Mouse (Mus musculus) heart, postnatal 36 days (tissue): ENCODE results near the gene Ncoa3. TPM values are rescaled to one million over a fixed set of nuclear protein-coding genes. Genes with fewer than 3 reads are reported as not detected.
A peak's percentile ranks its signal among the peaks of the same experiment; 100 is the strongest.
"Not testable (repeated sequence)": the region's sequence is repeated elsewhere in the genome, so short reads cannot be mapped to it uniquely, and the experiment has no call there.

Experiments
- DNase-seq, 2 experiments: peaks; one replicate each; pipeline ENCODE4 v3.0.0; 2021 to 2022
- intact Hi-C: fragments of 180-260 bp; cut with DNase I; formaldehyde crosslinking; loops from one replicate; pipeline ENCODE4 v1.15.1; 2025
- total RNA-seq, 2 experiments: library from RNA; stranded (reverse); gene quantifications; 2 replicates each; pipeline ENCODE4 v1.2.3; 2021

Ncoa3 gene
- 10 to 100 TPM; 23.0 to 27.1 TPM for total RNA-seq

GRCm38 (mm10) chr2:165992270-165993172, at the start of gene Ncoa3:
Ncoa3 (plus strand) TSS chr2:165992636.
- DNase-seq = peak; percentile 91 to 93
- intact Hi-C loops = loop anchor here (2.0 to 5.0 kb wide), 2 partner anchors 38 to 795 kb away; no protein-coding TSS in a partner anchor

- intact Hi-C loops = no loop called here
- no peak for DNase-seq
Observed at GRCm38 (mm10) chr2:165943113-165943512, 49.3 kb upstream of the Ncoa3 start.

GRCm38 (mm10) chr2:165944576-165945351, 47.7 kb upstream of the Ncoa3 start:
- intact Hi-C loops = no loop called here
- DNase-seq = no peak

- intact Hi-C loops = no loop called here
Observed at GRCm38 (mm10) chr2:165946046-165946564, 46.3 kb upstream of the Ncoa3 start.

GRCm38 (mm10) chr2:165948007-165948406, 44.4 kb upstream of the Ncoa3 start:
- intact Hi-C loops = no loop called here
- DNase-seq = no peak

More at GRCm38 (mm10) chr2:165946046-165946564, 46.3 kb upstream of the Ncoa3 start:
- no peak for DNase-seq

- intact Hi-C loops = not testable (repeated sequence)
Observed at GRCm38 (mm10) chr2:165948785-165949184, 43.7 kb upstream of the Ncoa3 start.

GRCm38 (mm10) chr2:165949719-165950118, 42.7 kb upstream of the Ncoa3 start:
- DNase-seq = no peak
- intact Hi-C loops = no loop called here

More at GRCm38 (mm10) chr2:165948785-165949184, 43.7 kb upstream of the Ncoa3 start:
- DNase-seq = not testable (repeated sequence)

- DNase-seq = no peak
- intact Hi-C loops = no loop called here
Observed at GRCm38 (mm10) chr2:165951432-165952068, 40.9 kb upstream of the Ncoa3 start.

GRCm38 (mm10) chr2:165954872-165955271, 37.6 kb upstream of the Ncoa3 start:
- peak; percentile 50 to 56 for DNase-seq
- intact Hi-C loops = no loop called here

- DNase-seq = no peak
- intact Hi-C loops = no loop called here
Observed at GRCm38 (mm10) chr2:165955386-165955785, 37.0 kb upstream of the Ncoa3 start.

- intact Hi-C loops = no loop called here
Observed at GRCm38 (mm10) chr2:165956096-165956740, 36.2 kb upstream of the Ncoa3 start.

GRCm38 (mm10) chr2:165957257-165957828, 35.1 kb upstream of the Ncoa3 start:
- no peak for DNase-seq
- intact Hi-C loops = no loop called here

More at GRCm38 (mm10) chr2:165956096-165956740, 36.2 kb upstream of the Ncoa3 start:
- DNase-seq = no peak

GRCm38 (mm10) chr2:165958556-165958955, 33.9 kb upstream of the Ncoa3 start:
- no peak for DNase-seq
- intact Hi-C loops = no loop called here

- no peak for DNase-seq
- intact Hi-C loops = no loop called here
Observed at GRCm38 (mm10) chr2:165960695-165961094, 31.7 kb upstream of the Ncoa3 start.

GRCm38 (mm10) chr2:165962824-165963223, 29.6 kb upstream of the Ncoa3 start:
- intact Hi-C loops = no loop called here
- no peak for DNase-seq

- no peak for DNase-seq
- intact Hi-C loops = no loop called here
Observed at GRCm38 (mm10) chr2:165964121-165964520, 28.3 kb upstream of the Ncoa3 start.

GRCm38 (mm10) chr2:165967076-165967475, 25.4 kb upstream of the Ncoa3 start:
- intact Hi-C loops = no loop called here
- DNase-seq = no peak

GRCm38 (mm10) chr2:165967823-165968555, 24.4 kb upstream of the Ncoa3 start:
- DNase-seq = no peak
- intact Hi-C loops = no loop called here

GRCm38 (mm10) chr2:165968876-165969275, 23.6 kb upstream of the Ncoa3 start:
- intact Hi-C loops = no loop called here
- DNase-seq = peak; percentile 55 to 60
